Mouse (Mus musculus) v-Abl transformed pro-B cells (cell line): ENCODE results near the gene Gmppa.

Experiments
- in situ Hi-C, 2 experiments: fragments of 400-800 bp; cut with MboI; formaldehyde crosslinking; loops; one replicate each; pipeline ENCODE4 v1.15.1; 2025; ENCODE audit not compliant: unreplicated experiment in 2 of 2

Gene Gmppa

GRCm38 (mm10) chr1:75422823-75423471 lies 12.8 kb upstream of the Gmppa start:
- in situ Hi-C loops = no loop called here

DNA sequence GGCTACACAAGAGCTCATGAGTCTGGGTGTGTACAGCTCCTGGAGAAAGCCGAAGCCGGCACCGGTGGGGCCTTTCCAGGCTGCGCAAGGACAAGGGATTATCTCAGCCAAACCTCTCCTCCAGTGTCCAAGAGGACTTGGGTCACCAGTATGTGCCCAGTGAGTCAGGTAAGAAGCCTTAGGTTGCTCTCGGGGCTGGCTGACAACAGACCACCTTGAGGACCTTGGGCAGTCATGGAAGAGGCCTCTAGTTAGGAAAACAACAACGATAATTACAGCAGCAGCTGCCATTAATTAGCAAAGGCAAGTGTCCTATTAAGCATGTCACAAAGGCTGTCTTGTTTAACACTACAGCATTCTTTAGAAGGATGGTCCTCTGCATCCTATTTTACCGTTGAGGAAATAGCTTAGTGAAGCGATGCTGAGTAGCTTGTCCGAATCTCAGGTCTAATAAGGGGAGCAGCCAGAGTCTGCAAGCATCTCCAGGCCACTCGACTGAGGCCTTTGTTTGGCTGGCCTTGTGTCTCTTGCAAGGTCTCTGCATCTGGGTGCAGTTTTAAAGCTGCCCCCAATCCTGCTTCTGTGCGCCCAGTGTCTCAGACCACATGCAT lies 11.8 kb upstream of the Gmppa start:
- in situ Hi-C loops = no loop called here

GRCm38 (mm10) chr1:75425796-75426471 lies 9.8 kb upstream of the Gmppa start:
- in situ Hi-C loops = no loop called here

- in situ Hi-C loops = loop anchor here in 1 of 2 experiments (5.0 to 10.0 kb wide), 2 partner anchors 34 to 124 kb away; partner anchors contain the start of gene Dnpep
Measured at GRCm38 (mm10) chr1:75438782-75439181, 3.1 kb downstream of the Gmppa start.

- in situ Hi-C loops = no loop called here
Measured at GRCm38 (mm10) chr1:75440661-75441060, 4.9 kb downstream of the Gmppa start.

GRCm38 (mm10) chr1:75441471-75441996 lies 5.8 kb downstream of the Gmppa start:
- in situ Hi-C loops = no loop called here

DNA sequence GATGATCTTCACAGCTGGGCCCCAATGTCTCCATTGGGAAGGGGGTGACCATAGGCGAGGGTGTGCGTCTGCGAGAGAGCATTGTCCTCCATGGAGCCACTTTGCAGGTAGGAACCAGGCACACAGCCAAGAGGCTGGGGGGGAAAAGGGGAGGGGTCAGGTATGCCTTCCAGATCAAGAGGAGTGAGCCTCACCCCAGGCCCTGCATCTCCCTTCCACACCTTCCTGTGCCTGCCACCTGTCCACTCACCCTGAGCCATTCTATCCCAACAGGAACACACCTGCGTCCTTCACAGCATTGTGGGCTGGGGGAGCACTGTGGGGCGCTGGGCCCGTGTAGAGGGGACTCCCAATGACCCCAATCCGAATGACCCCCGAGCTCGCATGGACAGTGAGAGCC lies 6.4 kb downstream of the Gmppa start:
- in situ Hi-C loops = no loop called here

GRCm38 (mm10) chr1:75442811-75443210 lies 7.1 kb downstream of the Gmppa start:
- in situ Hi-C loops = no loop called here

- in situ Hi-C loops = no loop called here
Measured at GRCm38 (mm10) chr1:75443247-75444024, 7.7 kb downstream of the Gmppa start.

- in situ Hi-C loops = no loop called here
Measured at GRCm38 (mm10) chr1:75444208-75444607, 8.5 kb downstream of the Gmppa start.

- in situ Hi-C loops = no loop called here
Measured at GRCm38 (mm10) chr1:75445141-75445701, 9.5 kb downstream of the Gmppa start.

DNA sequence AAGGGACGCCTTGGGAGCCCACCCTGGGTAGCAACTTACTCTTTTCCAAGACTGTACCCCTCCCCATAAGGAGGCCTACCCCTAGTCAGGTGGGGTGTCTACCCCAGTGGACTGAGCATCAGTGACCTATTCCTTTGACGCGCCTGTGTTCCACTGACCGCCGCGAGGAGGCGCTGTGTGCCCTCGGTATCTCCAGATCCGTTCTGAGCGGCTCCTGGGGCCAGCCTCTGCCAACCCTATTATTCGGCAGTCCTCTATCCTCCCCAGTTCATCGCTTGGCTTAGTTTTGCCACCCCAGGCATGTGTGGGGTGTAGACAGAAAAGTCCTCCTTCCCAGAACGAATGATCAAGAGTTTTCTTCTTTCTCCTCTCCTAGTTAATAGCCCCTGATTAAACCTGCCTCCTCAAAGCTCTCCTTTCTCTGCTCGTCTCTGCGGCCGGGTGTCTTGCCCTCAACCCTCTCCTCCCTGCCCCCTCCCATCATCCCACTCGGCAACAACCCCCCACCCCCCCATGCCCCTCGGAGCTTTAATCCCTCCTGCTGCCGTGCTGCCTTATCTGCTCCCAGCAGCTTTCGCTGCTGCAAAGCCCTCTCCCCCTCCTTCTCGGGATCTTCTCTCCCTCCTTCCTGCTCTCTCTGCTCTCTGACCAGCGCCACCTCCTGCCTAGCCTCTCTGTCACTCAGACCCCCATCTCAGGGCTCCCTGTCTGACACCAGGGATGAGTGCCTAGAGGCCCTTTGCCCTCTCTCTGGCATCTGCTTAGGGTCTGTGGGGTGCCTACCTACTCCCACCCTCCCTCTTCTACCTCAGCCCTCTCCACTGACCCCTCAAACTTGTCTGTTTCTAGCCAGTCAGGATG lies 10.3 kb downstream of the Gmppa start:
- in situ Hi-C loops = no loop called here

GRCm38 (mm10) chr1:75446656-75447055 lies 10.9 kb downstream of the Gmppa start:
- in situ Hi-C loops = no loop called here

- in situ Hi-C loops = no loop called here
Measured at GRCm38 (mm10) chr1:75447265-75448051, 11.7 kb downstream of the Gmppa start.

DNA sequence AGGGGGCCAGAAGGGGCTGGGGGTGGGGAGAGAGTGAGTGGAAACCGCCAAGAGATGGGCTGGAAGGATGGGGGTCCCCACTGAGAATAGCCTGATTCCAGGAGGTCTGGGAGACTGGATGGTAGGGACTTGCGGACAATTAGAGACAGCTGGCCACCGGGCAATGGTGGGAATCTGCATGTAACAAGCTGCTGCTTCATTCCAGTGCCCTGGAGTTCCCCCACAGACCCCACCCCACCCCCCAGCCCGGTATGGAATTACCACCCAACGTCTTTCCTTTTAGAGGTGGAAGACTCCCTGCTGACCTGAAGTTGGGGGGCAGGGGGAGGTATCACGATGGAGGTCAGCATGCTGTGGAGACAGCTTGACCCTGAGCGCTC lies 12.3 kb downstream of the Gmppa start:
- in situ Hi-C loops = no loop called here

GRCm38 (mm10) chr1:75448937-75449336 lies 13.2 kb downstream of the Gmppa start:
- in situ Hi-C loops = no loop called here

DNA sequence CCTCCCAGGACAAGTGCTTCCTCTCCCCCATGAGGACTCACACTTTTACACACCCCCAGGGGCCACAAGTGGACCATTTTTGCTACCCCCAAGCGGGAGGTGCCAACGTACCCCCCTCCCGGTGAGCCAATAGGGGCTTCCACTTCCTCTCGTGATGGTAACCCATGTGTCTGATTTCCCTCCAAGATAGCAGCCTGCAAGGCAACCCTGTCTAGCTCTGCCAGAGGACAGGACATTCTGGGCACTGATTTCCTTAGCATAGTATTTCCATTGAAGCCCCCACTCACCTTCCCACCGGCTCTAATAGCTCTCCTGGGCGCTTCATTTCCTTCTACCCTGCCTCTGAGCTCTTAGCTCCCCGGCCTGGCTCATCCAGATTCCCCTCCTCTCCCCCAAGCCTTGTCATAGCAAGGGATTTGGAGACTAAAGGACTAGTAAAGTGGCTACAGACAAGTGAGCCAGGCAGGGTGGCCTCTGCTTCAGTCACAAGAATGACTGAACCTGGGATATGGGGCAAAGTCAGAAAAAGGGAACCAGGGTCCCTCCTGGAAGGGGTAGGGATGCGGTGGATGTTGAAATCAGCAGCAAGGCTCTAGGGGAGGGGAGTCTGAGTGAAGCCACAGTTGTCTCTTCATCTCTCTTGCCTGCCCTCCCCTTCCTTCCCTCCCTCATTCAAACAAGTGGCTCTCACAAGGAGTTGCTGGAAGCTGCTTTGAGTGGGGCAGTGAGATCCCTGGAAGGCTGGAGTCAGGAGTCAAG lies 13.8 kb downstream of the Gmppa start:
- in situ Hi-C loops = no loop called here

- in situ Hi-C loops = no loop called here
Measured at GRCm38 (mm10) chr1:75450314-75451005, 14.7 kb downstream of the Gmppa start, which contains the start of gene Asic4. TSS of gene Asic4 (plus strand) at chr1:75450436.
